Mouse (Mus musculus): ENCODE measurements around the gene Mme.

The Mme gene

GRCm38 (mm10) chr3:63350704-63351103 is 109.4 kb downstream of the Mme start:
- DNase-seq (ENCODE audit: extremely low spot score), result no peak

GRCm38 (mm10) chr3:63351680-63352260 is 110.4 kb downstream of the Mme start:
- DNase-seq (ENCODE audit: extremely low spot score), result no peak

- no peak for DNase-seq (ENCODE audit: extremely low spot score)
These were observed 118.2 kb downstream of the Mme start for GRCm38 (mm10) chr3:63359512-63359911.

GRCm38 (mm10) chr3:63384989-63385388 is 143.7 kb downstream of the Mme start:
- DNase-seq (ENCODE audit: extremely low spot score), result no peak

GRCm38 (mm10) chr3:63390774-63391173 is 149.4 kb downstream of the Mme start:
- no peak for DNase-seq (ENCODE audit: extremely low spot score)

- DNase-seq (ENCODE audit: extremely low spot score), result no peak
These were observed 150.0 kb downstream of the Mme start for GRCm38 (mm10) chr3:63391348-63391747.

GRCm38 (mm10) chr3:63394424-63394941 is 153.1 kb downstream of the Mme start:
- no peak for DNase-seq (ENCODE audit: extremely low spot score)

- DNase-seq (ENCODE audit: extremely low spot score), result no peak
These were observed 156.8 kb downstream of the Mme start for GRCm38 (mm10) chr3:63398171-63398570.

GRCm38 (mm10) chr3:63406438-63406837 is 165.1 kb downstream of the Mme start:
- no peak for DNase-seq (ENCODE audit: extremely low spot score)

- no peak for DNase-seq (ENCODE audit: extremely low spot score)
These were observed 169.7 kb downstream of the Mme start for GRCm38 (mm10) chr3:63411006-63411405.

- peak; percentile 42 for DNase-seq (ENCODE audit: extremely low spot score)
These were observed 171.0 kb downstream of the Mme start for GRCm38 (mm10) chr3:63412220-63412937.

GRCm38 (mm10) chr3:63413046-63413911 is 171.9 kb downstream of the Mme start:
- DNase-seq (ENCODE audit: extremely low spot score), result no peak

GRCm38 (mm10) chr3:63417284-63417683 is 175.9 kb downstream of the Mme start:
- no peak for DNase-seq (ENCODE audit: extremely low spot score)

- DNase-seq (ENCODE audit: extremely low spot score), result no peak
These were observed 176.4 kb downstream of the Mme start for GRCm38 (mm10) chr3:63417758-63418157.

- no peak for DNase-seq (ENCODE audit: extremely low spot score)
These were observed 182.2 kb downstream of the Mme start for GRCm38 (mm10) chr3:63423552-63423951.

Data from embryo, embryonic 9.5 days (tissue).